Mouse (Mus musculus): ENCODE measurements around the gene Epm2a. TPM values are rescaled to one million over a fixed set of nuclear protein-coding genes. Genes with fewer than 3 reads are reported as not detected.

The Epm2a gene
- polyA plus RNA-seq, 1 experiment, result 1.8 TPM

DNA sequence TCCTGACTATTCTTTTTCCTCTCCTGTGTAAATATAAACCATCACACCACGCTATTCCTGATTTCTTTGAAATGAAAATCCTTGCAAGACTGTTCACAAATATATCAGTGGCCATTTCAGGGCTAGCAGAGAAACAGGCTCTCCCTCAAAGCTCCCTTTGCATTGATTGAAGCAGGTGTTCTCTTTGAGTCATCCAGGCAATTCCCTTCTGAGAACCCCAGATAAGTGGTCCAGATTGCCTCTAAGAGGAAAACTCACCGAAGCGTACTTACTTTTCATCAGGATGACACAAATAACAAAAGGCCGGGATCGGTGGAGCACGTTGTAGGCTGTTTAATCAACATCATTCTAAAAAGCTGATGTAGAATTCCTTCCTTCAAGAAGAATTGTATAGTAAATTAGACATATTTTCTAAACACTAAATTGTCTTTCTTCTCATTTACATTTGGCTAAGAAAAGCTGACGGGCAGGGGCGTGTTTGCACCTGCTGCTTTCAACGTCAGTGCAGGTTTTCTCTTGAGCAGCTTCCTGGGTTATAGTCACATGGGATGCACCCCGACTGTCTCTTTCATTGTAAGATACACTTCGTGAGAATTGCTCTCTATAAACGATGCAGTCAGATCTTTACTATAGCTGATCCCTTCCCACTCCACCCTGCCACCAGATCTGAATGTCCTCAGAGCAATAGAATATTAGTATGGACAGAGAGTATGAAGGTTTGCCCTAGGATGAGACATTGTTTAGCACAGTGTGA, 86.0 kb downstream of the Epm2a start:
- no peak overlapping the region for H3K27ac ChIP-seq (ENCODE audit: insufficient read depth, low read length)
- H3K36me3 ChIP-seq (ENCODE audit: control insufficient read depth, insufficient read depth, low read length, poor library complexity, severe bottlenecking), result no peaks in the 10 kb centered on the region
- no peak overlapping the region for H3K9ac ChIP-seq (ENCODE audit: low read depth, poor library complexity, severe bottlenecking)
- H3K4me3 ChIP-seq (ENCODE audit: low read depth, low read length), result no peak overlapping the region
- no peak for TF ChIP-seq CTCF (IDR thresholded peaks at IDR 0.05; ENCODE audit: low read depth, low read length)
- no peak for TF ChIP-seq POLR2A (IDR thresholded peaks at IDR 0.05; ENCODE audit: insufficient read depth, low read length)
- TF ChIP-seq EP300 (IDR thresholded peaks at IDR 0.05; ENCODE audit: insufficient read depth, low read depth, low read length), result no peak
- no peaks in the 10 kb centered on the region for H3K27me3 ChIP-seq (ENCODE audit: control insufficient read depth, insufficient read depth, low read length, poor library complexity, severe bottlenecking)
- 0 out of 2 replicates have a peak, but pooled peaks cover 3% of the 10 kb centered on the region for H3K9me3 ChIP-seq (replicated peaks; ENCODE audit: control insufficient read depth, insufficient read depth, low read length, poor library complexity, severe bottlenecking)
- no peaks in the 10 kb centered on the region for H3K4me1 ChIP-seq (ENCODE audit: control insufficient read depth, insufficient read depth, low read length)

DNA sequence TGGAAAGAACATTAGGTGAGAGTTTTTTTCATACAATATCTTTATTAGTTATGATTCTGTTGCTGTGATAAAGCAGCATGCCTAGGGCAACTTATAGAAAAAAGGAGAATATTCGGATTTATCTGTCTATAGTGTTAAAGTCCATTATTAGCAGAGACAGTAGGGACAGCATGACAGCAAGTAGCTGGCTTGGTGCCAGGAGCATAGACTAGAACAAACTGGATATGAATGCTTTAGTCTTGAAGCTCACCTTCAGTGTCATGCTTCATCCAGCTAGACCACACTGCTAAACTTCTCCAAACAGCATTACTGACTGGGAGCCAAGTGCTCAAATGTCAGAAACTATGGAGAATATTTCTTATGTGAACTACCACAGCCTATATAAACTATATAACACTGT, 93.8 kb downstream of the Epm2a start:
- H3K4me3 ChIP-seq (ENCODE audit: low read depth, low read length), result no peak overlapping the region
- no peak overlapping the region for H3K27ac ChIP-seq (ENCODE audit: insufficient read depth, low read length)
- no peaks in the 10 kb centered on the region for H3K36me3 ChIP-seq (ENCODE audit: control insufficient read depth, insufficient read depth, low read length, poor library complexity, severe bottlenecking)
- no peak overlapping the region for H3K9ac ChIP-seq (ENCODE audit: low read depth, poor library complexity, severe bottlenecking)
- H3K4me1 ChIP-seq (ENCODE audit: control insufficient read depth, insufficient read depth, low read length), result no peaks in the 10 kb centered on the region
- no peak for TF ChIP-seq CTCF (IDR thresholded peaks at IDR 0.05; ENCODE audit: low read depth, low read length)
- TF ChIP-seq EP300 (IDR thresholded peaks at IDR 0.05; ENCODE audit: insufficient read depth, low read depth, low read length), result no peak
- no peak for TF ChIP-seq POLR2A (IDR thresholded peaks at IDR 0.05; ENCODE audit: insufficient read depth, low read length)
- no peaks in the 10 kb centered on the region for H3K9me3 ChIP-seq (replicated peaks; ENCODE audit: control insufficient read depth, insufficient read depth, low read length, poor library complexity, severe bottlenecking)
- H3K27me3 ChIP-seq (ENCODE audit: control insufficient read depth, insufficient read depth, low read length, poor library complexity, severe bottlenecking), result no peaks in the 10 kb centered on the region

DNA sequence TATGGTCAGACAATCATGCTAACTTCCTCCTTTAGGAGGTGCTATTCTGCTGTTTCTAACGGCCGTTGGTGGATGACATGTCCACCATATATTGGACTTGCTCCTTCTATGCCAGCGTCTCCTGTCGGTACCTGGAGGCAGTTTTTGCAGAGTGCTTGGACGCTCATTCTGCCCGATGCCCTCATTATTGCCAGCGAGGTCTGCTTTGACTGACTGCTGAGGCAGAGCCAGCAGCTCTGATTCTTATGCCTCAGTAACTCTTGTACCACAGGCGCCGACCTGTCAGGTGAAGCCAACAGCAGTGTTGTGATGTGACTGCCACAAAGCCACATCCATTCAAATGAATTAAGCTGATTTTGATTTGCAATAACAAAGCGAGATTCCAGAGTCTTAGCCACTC, 95.3 kb downstream of the Epm2a start:
- TF ChIP-seq CTCF (IDR thresholded peaks at IDR 0.05; ENCODE audit: low read depth, low read length) (no peak), EP300 (IDR thresholded peaks at IDR 0.05; ENCODE audit: insufficient read depth, low read depth, low read length) (no peak), POLR2A (IDR thresholded peaks at IDR 0.05; ENCODE audit: insufficient read depth, low read length) (no peak)
- Histone ChIP-seq H3K36me3 (ENCODE audit: control insufficient read depth, insufficient read depth, low read length, poor library complexity, severe bottlenecking) (no peaks in the 10 kb centered on the region), H3K9me3 (replicated peaks; ENCODE audit: control insufficient read depth, insufficient read depth, low read length, poor library complexity, severe bottlenecking) (no peaks in the 10 kb centered on the region), H3K9ac (ENCODE audit: low read depth, poor library complexity, severe bottlenecking) (no peak overlapping the region), H3K4me3 (ENCODE audit: low read depth, low read length) (no peak overlapping the region), H3K4me1 (ENCODE audit: control insufficient read depth, insufficient read depth, low read length) (no peaks in the 10 kb centered on the region), H3K27ac (ENCODE audit: insufficient read depth, low read length) (no peak overlapping the region), H3K27me3 (ENCODE audit: control insufficient read depth, insufficient read depth, low read length, poor library complexity, severe bottlenecking) (no peaks in the 10 kb centered on the region)

- Histone ChIP-seq H3K36me3 (ENCODE audit: control insufficient read depth, insufficient read depth, low read length, poor library complexity, severe bottlenecking) (no peaks in the 10 kb centered on the region), H3K9me3 (replicated peaks; ENCODE audit: control insufficient read depth, insufficient read depth, low read length, poor library complexity, severe bottlenecking) (no peaks in the 10 kb centered on the region), H3K27ac (ENCODE audit: insufficient read depth, low read length) (no peak overlapping the region), H3K4me3 (ENCODE audit: low read depth, low read length) (no peak overlapping the region), H3K27me3 (ENCODE audit: control insufficient read depth, insufficient read depth, low read length, poor library complexity, severe bottlenecking) (no peaks in the 10 kb centered on the region), H3K9ac (ENCODE audit: low read depth, poor library complexity, severe bottlenecking) (no peak overlapping the region), H3K4me1 (ENCODE audit: control insufficient read depth, insufficient read depth, low read length) (no peaks in the 10 kb centered on the region)
- TF ChIP-seq CTCF (IDR thresholded peaks at IDR 0.05; ENCODE audit: low read depth, low read length), result peak; percentile 55
- TF ChIP-seq POLR2A (IDR thresholded peaks at IDR 0.05; ENCODE audit: insufficient read depth, low read length), result no peak
- no peak for TF ChIP-seq EP300 (IDR thresholded peaks at IDR 0.05; ENCODE audit: insufficient read depth, low read depth, low read length)
Observed at GRCm38 (mm10) chr10:11439342-11439741, 96.1 kb downstream of the Epm2a start.

DNA sequence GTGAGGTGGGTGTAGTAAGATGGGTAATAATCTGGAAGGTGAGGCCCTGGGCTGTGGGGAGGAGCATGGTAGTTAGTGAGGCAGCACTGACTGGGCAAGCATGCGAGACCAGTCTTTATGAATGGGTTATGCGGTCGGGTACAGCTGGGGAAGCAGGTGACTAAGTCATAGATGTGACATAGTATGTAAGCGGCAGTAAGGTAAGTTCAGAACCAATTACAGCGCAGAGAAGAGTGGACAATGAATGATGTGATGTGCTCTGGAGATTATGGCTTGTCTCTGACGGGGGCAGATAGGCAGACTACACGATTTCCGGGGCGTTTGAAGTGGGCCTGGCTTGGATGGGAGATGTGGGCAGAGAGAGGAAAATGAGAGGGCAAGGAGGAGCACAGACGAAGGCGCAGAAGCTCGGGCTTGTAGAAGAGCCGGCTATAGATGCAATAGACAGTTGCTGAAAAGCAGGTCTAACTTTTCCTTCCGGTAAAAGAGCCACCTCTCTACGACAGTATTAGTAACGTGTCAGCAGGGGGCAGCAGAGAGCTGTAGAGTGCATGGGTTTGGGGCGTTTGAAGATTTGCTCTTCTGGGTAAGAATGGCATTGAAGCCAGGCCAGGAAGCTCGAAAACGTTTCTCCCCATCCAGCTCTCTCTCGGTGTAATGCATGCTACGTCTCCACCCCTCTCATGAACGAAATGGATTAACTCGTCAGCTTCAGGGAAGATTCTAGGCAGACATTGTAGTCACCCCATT, 106.5 kb downstream of the Epm2a start:
- H3K4me3 ChIP-seq (ENCODE audit: low read depth, low read length), result no peak overlapping the region
- no peaks in the 10 kb centered on the region for H3K9me3 ChIP-seq (replicated peaks; ENCODE audit: control insufficient read depth, insufficient read depth, low read length, poor library complexity, severe bottlenecking)
- peak; percentile 69 for TF ChIP-seq CTCF (IDR thresholded peaks at IDR 0.05; ENCODE audit: low read depth, low read length)
- TF ChIP-seq EP300 (IDR thresholded peaks at IDR 0.05; ENCODE audit: insufficient read depth, low read depth, low read length), result no peak
- no peak for TF ChIP-seq POLR2A (IDR thresholded peaks at IDR 0.05; ENCODE audit: insufficient read depth, low read length)
- no peak overlapping the region for H3K27ac ChIP-seq (ENCODE audit: insufficient read depth, low read length)
- no peaks in the 10 kb centered on the region for H3K36me3 ChIP-seq (ENCODE audit: control insufficient read depth, insufficient read depth, low read length, poor library complexity, severe bottlenecking)
- H3K27me3 ChIP-seq (ENCODE audit: control insufficient read depth, insufficient read depth, low read length, poor library complexity, severe bottlenecking), result no peaks in the 10 kb centered on the region
- H3K9ac ChIP-seq (ENCODE audit: low read depth, poor library complexity, severe bottlenecking), result no peak overlapping the region
- H3K4me1 ChIP-seq (ENCODE audit: control insufficient read depth, insufficient read depth, low read length), result no peaks in the 10 kb centered on the region

GRCm38 (mm10) chr10:11452537-11452936, 109.3 kb downstream of the Epm2a start:
- Histone ChIP-seq H3K4me3 (ENCODE audit: low read depth, low read length) (no peak overlapping the region), H3K27ac (ENCODE audit: insufficient read depth, low read length) (no peak overlapping the region), H3K9me3 (replicated peaks; ENCODE audit: control insufficient read depth, insufficient read depth, low read length, poor library complexity, severe bottlenecking) (no peaks in the 10 kb centered on the region), H3K4me1 (ENCODE audit: control insufficient read depth, insufficient read depth, low read length) (no peaks in the 10 kb centered on the region), H3K27me3 (ENCODE audit: control insufficient read depth, insufficient read depth, low read length, poor library complexity, severe bottlenecking) (no peaks in the 10 kb centered on the region), H3K9ac (ENCODE audit: low read depth, poor library complexity, severe bottlenecking) (no peak overlapping the region), H3K36me3 (ENCODE audit: control insufficient read depth, insufficient read depth, low read length, poor library complexity, severe bottlenecking) (no peaks in the 10 kb centered on the region)
- TF ChIP-seq CTCF (IDR thresholded peaks at IDR 0.05; ENCODE audit: low read depth, low read length), result no peak
- no peak for TF ChIP-seq EP300 (IDR thresholded peaks at IDR 0.05; ENCODE audit: insufficient read depth, low read depth, low read length)
- no peak for TF ChIP-seq POLR2A (IDR thresholded peaks at IDR 0.05; ENCODE audit: insufficient read depth, low read length)
